Mouse (Mus musculus): ENCODE measurements around the gene Poc5.

The Poc5 gene

GRCm38 (mm10) chr13:96388042-96388888 is at the start of gene Poc5:
Gene Poc5, plus strand, starts transcription at chr13:96388294.
- peak; percentile 98 to 100 for DNase-seq

- no peak for DNase-seq
These were observed 46.6 kb upstream of the Poc5 start for GRCm38 (mm10) chr13:96341461-96341860.

GRCm38 (mm10) chr13:96344778-96345177 is 43.3 kb upstream of the Poc5 start:
- DNase-seq: no peak

GRCm38 (mm10) chr13:96346581-96346980 is 41.5 kb upstream of the Poc5 start:
- no peak for DNase-seq

DNA sequence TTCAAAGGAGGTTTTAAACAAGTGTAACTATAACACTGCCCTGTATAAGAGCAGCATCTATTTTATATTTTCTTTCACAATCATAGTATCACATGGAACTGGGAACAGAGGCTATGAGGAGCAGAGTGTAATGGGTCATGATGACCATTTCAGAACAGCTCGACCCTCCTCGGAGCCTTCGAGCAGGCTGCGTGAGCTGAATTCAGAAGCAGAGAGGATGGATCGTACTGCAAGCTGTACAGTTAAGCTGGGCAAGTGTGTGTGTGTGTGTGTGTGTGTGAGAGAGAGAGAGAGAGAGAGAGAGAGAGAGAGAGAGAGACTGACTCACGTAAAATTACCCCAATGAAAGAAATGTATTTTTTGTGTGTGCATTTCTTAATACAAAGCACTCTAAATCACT is 37.9 kb upstream of the Poc5 start:
- DNase-seq: no peak

GRCm38 (mm10) chr13:96351264-96351663 is 36.8 kb upstream of the Poc5 start:
- DNase-seq: no peak

DNA sequence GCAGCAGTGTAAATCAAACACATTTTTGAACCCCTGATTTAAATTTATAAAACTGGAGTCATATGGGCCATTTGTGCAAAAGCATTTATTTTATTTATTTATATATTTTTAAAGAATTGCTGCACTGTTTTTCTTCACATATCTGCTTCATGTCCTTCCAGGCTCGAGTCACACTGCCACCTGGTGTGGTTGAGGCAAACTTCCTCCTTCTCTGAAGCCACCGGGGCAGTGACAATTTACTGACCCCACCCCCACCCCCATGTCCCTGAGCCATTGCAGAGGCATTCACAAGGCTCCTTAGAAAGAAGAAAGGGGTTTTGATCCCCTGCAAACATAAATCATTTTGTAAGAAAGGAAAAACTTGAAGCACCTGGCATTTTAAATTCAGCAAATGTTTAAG is 12.6 kb upstream of the Poc5 start:
- peak; percentile 34 to 47 for DNase-seq

GRCm38 (mm10) chr13:96376871-96377270 is 11.2 kb upstream of the Poc5 start:
- DNase-seq: peak in 1 of 2 experiments; percentile 12

- DNase-seq: no peak
These were observed 10.2 kb upstream of the Poc5 start for GRCm38 (mm10) chr13:96377883-96378282.

DNA sequence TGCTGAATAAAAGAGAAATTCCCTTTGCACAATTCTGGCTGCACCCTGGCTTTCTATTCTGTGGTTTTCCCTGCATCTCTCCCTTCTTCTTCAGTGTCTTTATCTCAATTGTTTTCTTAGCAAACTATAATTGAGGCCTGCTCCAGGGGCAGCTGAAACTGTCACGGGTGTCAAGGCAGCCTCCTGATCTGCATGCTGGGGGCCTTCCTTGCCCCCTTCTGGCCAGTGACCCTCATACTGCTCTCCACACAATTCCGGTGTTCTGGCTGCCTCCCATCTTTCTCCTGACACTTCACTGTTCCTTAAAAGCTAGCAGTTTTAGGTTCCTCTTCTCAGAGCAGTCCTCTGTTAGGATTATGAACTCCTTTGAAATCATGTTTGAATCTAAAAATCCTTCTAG is 1.2 kb downstream of the Poc5 start:
- peak in 1 of 2 experiments; percentile 21 for DNase-seq

- peak; percentile 14 to 22 for DNase-seq
These were observed 13.2 kb downstream of the Poc5 start for GRCm38 (mm10) chr13:96401251-96401650.

DNA sequence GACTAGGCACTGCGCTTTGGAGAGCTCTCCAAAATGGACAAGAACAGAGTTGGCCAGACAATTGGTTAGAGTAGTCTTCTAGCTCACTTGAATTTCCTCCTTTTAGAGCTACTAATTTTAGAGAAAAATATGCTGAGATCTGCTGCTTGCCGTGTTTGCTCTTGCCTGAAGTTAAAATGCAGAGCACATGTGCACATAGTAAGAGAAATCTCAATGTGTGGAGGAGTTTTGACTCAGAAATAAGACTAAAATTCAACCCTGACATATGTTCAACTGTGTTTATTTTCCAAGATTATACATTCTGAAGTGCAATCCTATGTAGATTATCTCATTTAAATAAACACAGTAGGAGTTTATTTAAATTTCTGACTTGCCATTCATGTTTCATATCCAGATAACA is 17.4 kb downstream of the Poc5 start:
- no peak for DNase-seq

DNA sequence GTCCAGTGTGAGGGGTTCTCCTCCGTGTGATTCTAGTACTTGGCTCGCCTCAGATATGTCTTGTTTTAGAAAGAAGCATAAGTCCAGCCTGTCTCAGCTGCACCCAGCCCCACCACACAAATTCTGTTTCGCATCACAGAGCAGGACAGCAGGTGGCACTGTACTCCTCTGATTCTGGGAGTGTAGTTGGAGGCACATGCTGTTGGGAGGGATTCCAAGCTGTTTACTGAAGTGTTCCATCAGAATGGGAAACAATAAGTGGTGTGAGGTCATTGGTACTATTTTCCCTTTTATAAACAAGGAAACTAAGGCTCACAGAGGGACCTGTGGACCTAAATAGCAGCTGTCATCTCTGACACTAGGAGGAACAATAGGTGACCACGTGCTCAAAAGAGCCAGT is 18.9 kb downstream of the Poc5 start:
- DNase-seq: peak; percentile 14 to 28

DNA sequence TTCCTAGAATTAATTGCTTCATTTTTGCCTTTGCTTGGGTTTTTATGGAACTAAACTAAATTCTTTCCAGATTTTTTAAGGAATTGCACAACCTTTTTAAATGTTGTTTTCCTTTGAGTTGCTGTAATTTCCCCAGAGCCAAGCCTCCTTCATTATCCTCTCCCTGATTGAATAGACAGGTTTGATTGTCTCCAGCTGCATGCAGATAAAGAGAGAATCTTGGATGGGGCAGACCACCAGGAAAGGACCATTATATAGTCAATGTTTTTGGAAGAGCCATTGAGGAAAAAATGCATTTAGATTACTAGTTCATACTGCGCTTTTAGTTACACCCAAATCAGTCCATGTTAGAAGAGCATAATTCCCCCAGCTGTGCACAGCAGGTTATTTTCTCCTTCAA is 20.7 kb downstream of the Poc5 start:
- no peak for DNase-seq

GRCm38 (mm10) chr13:96414384-96414783 is 26.3 kb downstream of the Poc5 start:
- no peak for DNase-seq

GRCm38 (mm10) chr13:96416380-96416779 is 28.3 kb downstream of the Poc5 start:
- DNase-seq: no peak

DNA sequence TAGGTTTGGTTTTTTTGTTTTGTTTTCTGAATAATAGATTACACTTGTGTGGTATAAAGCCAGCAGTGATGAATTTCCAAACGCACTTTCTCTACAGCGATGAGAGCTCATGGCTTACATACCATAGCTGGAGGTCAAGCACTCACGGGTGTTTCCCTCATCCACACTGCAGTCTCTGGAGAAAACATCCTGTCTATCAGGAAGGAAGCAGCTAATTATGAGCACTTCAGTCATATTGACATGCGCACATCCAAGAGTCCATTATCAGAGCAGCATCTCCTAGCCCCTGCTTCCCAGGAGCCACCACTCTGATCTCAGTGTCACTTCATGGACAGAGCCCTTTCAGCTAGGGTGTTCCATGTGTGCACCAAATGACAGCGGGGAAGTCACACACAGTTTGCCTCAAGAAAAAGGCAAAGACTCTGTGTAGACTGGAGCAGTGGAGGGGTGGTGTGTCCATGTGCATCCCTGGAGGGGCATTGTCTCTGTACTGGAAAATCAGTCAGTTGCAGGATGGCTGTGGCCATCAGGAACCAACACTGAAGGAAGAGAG is 29.2 kb downstream of the Poc5 start:
- DNase-seq: no peak

GRCm38 (mm10) chr13:96418487-96418886 is 30.4 kb downstream of the Poc5 start:
- DNase-seq: no peak

- DNase-seq: no peak
These were observed 33.1 kb downstream of the Poc5 start for GRCm38 (mm10) chr13:96421230-96421629.

DNA sequence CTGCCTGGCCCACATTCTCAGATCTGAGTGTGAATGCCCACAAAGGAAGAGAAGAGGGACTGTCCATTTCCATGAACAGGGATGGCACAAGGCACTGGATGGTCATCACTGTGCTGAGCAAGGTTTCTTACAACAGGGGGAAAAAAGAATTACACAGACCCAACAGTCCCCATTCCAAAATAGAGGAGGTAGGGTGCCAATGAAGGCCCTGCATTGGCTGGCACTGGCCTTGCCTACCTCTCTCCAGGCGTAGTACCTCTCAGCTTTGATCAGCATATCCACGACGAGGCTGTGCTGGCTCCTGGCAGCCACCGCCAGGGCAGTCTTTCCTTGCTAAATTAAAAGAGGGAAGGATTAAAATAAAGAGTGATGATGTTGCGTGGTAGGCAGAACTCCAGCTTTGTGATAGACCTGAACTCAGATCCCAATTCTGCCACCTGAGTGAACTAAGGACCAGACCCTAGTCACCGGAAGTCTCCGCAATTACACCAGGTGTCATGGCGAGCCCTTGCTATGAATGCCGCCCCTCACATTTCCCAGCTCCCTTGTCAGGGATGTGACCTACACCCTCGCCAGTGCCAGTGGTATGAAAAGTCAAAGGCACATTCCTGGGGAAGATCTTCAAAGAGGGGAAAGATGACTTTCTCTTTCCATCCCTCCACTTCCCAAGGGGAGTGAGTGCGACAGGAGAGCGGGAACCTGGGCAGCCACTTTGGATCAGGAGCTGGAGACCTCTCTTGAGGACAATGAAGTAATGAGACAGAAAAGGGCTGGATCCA is 36.6 kb downstream of the Poc5 start:
- DNase-seq: no peak

DNA sequence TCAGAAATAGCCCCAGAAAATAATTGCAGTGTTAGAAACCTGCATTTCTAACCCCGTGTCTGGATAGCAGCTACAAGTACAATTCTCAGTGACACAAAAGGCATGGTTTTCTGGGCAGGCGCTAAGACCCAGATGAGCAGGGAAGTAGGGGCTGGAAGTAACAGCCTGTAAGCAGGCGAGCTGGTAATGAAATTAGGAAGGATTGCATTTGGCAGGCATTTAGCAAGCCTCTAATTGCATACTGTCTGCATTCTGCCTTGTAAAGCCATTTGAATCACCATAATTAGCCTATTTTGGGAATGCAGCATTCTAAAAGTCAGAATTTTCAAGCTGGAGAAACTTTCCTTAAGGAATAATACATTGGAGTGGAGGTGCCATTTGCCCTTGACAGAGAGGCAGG is 38.0 kb downstream of the Poc5 start:
- DNase-seq: no peak

GRCm38 (mm10) chr13:96428531-96428930 is 40.4 kb downstream of the Poc5 start:
- DNase-seq: peak in 1 of 2 experiments; percentile 22

GRCm38 (mm10) chr13:96431595-96432156 is 43.6 kb downstream of the Poc5 start:
- DNase-seq: peak; percentile 93 to 96
